Mouse (Mus musculus) activated CD4-positive, CD25-positive, alpha-beta regulatory T cell, adult 4 months (primary cell): ENCODE results near the gene Ccl9. TPM values are rescaled to one million over a fixed set of nuclear protein-coding genes. Genes with fewer than 3 reads are reported as not detected.

Source experiments
- ATAC-seq: one replicate; pipeline ENCODE4 v1.8.0; 2017
- polyA plus RNA-seq, 2 experiments: library from polyadenylated mRNA; unstranded; fragments of 100-300 nt; shearing (Covaris generic); gene quantifications; one replicate each; pipeline ENCODE4 v1.2.1; 2017

Gene Ccl9
- polyA plus RNA-seq: under 1 TPM in 1 of 2 experiments, not detected in 1; 0.67 TPM

DNA sequence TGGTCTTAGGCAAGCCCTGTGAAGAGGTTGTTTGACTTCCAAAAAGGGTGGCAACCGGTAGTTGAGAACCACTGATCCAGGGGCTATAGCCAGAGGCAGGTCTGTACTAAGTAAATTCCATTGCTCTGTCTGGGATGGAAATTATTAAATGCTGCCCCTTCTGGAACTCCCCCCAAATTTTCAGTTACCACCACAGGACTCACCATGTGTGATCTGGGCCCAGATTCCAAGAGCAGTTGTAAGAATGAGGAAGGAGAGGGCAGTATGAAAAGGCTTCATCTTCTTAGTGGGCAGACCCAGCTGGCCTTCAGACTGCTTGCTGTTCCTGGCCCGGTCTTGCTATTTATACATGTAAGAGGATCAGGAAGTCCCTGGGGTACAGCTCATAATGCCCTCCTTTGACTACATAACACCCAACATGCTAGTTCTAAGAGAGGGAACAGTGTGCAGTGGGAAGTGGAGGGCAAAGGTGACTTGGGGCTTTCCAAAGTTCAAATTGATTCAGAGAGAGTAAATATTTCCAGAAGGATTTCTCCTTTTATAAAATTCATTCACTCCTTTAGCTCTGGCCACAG, at the start of gene Ccl9:
TSS of gene Ccl9 (minus strand) at position 451 of the 575 bp plus-strand sequence.
- ATAC-seq: no peak

GRCm38 (mm10) chr11:83623586-83623985, 45.1 kb upstream of the Ccl9 start:
- ATAC-seq: no peak

DNA sequence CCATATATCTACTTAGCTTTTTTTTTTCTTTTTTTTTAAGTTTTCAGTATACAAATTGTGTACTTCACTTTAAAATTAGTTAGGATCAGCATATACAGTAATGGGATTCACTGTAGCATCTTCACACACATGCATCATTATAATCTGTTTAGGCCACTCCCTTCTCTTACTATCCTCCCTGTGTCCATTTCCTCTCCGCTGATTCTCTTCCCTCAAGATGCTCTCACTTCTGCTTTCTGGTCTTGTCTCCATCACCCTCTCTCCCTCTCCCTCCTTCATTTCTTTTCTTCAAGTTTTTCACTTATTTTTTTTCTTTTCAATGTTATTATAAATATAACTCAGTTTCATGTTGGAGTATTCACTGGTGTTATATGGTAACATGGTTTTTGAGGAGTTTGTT, 40.6 kb upstream of the Ccl9 start:
- no peak for ATAC-seq

GRCm38 (mm10) chr11:83618238-83618637, 39.8 kb upstream of the Ccl9 start:
- no peak for ATAC-seq

GRCm38 (mm10) chr11:83616586-83616985, 38.1 kb upstream of the Ccl9 start:
- no peak for ATAC-seq

GRCm38 (mm10) chr11:83610900-83611299, 32.5 kb upstream of the Ccl9 start:
- no peak for ATAC-seq

- ATAC-seq: no peak
These were observed 28.0 kb upstream of the Ccl9 start for GRCm38 (mm10) chr11:83606396-83606795.

DNA sequence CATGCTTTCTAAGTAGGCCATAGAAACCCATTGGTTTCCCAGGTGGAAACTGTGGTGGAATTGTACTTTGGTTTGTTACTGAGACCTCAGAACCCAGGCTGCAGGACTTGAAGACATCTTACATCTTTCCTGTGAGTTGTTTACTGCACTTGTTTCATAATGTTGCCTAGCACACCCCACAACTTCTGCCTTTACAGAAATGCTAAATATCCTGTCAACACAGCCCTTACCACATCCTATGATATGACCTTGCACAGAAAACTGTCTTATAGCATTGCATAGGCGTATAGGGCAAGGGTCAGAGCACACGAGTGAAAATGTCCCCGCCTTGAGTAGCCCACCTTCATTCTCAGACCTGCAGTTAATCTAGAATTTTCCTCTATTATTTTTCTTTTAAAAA, 27.1 kb upstream of the Ccl9 start:
- no peak for ATAC-seq

DNA sequence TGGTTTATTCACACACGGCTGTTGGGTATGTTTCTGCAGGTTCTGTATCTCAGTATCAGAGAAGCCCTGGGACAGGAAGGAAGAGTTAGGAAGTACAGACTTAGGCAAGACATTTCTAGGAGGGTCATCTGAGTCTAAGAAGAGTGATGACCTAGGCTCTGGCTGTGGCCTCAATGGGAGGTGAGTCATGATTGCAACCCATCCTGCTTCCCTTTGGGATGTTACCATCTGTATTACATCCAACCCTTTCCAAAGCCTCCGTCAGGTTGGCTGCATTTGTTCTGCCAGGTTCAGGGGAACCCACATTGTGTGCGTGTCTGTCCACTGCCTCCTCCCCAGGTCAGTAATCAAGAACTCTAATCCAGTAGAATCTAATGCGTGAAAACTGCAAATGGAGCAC, 26.3 kb upstream of the Ccl9 start:
- no peak for ATAC-seq

- ATAC-seq: no peak
These were observed 25.0 kb upstream of the Ccl9 start for GRCm38 (mm10) chr11:83603399-83603798.

- no peak for ATAC-seq
These were observed 22.1 kb upstream of the Ccl9 start for GRCm38 (mm10) chr11:83600576-83600975.

- ATAC-seq: no peak
These were observed 20.6 kb upstream of the Ccl9 start for GRCm38 (mm10) chr11:83598991-83599390.

DNA sequence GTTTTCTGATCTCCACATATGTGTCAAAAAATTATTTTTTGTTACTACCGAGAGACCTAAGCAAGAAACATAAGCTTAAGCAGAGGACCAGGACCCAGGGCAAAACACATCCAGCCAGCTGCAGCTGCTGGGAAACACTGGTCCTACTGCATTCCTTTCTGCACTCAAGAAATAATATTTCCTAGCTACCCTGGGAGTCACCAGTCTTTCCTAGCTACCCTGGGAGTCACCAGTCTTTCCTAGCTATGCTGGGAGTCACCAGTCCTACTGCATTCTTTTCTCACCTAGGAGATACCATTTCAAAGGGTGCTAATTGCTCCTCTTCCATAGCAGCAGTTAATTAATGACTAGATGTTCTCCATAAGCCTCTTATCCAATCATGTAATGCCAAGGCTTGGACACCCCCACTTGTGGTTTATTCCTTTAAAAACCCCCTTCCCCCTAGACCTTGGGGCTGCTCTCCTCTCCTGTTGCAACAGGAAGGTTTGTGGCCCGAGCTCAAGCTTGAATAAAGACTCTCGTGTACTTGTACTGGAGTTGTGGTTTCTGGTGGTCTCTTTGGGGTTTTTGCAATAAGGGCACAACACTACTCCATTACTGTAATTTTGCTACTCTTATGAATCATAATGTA, 19.9 kb upstream of the Ccl9 start:
- ATAC-seq: no peak

DNA sequence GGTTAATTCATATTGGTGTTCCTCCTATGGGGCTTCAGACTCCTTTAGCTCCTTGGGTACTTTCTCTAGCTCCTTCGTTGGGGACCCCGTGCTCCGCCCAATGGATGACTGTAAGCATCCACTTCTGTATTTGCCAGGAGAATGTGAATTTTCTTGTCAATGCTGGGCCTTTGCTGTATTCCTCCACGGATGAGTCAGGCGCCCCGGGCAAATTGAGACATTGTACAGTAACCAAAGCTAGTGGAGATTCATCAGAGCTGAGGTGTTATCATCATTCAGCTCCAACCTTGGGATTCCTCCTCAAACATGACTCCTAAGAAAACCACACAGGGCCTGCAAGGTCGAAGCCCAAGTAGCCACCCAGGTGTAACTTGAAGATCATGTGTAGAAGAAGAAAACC, 19.4 kb upstream of the Ccl9 start:
- no peak for ATAC-seq

DNA sequence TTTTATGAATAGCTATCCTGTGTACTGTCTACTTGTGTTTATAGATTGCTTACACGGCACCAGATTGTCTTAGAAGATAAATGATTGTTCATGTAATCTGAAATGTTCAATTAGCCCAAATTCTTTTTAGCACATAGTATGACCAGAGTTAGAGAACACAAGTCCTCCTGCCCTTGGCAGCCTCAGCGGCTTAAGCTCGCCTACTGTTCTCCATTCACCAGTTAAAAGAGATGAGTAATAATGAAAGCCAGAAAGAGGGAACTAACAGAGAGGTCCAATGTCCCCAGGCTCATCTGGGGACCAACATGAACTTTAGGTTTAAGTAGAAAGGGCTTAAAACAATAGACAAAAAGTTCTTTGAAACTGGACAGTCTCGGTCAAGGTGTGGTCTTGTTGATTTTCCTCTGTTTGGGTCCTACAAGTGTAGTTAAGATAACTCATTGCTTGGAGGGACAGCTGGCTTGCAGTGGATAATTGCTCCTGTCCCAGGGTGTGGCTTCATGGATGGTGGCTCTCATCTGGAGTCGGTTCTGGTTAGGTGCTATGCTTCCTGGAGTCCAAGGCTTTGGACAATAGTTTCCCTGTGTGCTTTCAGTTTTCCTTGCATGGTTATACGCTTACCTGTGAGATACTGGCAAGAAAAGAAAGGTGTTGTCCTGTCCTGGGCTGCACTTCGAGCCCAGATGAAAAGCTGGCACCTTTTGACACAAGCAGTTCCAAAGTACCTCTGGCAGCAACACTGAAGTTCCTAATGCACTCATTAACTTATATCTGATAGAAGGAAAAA, 17.4 kb upstream of the Ccl9 start:
- no peak for ATAC-seq

- ATAC-seq: no peak
These were observed 15.0 kb upstream of the Ccl9 start for GRCm38 (mm10) chr11:83593453-83593852.

DNA sequence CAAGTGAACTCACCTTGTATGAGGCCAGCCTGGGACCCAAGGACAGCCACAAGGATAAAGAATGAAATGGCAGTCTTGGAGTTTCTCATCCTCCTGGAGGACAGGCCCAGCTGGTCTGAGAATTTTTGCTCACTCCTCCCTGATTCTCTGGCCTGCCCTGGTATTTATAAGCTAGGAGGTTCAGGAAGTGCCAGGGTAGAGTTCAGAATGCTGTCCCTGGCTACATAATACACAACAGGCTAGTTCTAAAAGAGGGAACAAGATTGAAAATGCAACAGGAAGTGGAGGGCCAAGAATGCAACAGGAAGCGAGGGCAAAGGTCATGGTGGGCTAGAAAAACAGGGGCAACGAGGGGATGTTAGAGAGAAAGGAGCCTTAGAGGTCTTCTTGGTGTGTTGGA, 14.4 kb upstream of the Ccl9 start, which contains the start of gene Ccl6:
TSS of gene Ccl6 (minus strand) at position 235 of the 400 bp plus-strand sequence.
- ATAC-seq: no peak

GRCm38 (mm10) chr11:83584232-83584631, 5.8 kb upstream of the Ccl9 start:
- no peak for ATAC-seq

DNA sequence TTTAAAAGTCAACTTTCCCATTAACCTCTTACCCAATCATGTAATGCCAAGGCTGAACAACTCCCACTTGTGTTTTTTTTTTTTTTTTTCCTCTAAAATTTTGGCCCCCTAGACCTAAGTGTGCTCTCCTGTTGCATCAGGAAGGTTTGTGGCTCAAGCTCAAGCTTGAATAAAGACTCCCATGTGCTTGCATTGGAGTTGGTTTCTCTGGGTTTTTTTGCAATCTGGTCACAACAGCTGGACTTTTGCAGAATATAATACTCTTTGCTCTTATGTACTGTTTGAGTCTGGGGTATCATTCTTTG, 5.0 kb upstream of the Ccl9 start:
- ATAC-seq: no peak

GRCm38 (mm10) chr11:83582626-83583449, 4.4 kb upstream of the Ccl9 start:
- no peak for ATAC-seq

DNA sequence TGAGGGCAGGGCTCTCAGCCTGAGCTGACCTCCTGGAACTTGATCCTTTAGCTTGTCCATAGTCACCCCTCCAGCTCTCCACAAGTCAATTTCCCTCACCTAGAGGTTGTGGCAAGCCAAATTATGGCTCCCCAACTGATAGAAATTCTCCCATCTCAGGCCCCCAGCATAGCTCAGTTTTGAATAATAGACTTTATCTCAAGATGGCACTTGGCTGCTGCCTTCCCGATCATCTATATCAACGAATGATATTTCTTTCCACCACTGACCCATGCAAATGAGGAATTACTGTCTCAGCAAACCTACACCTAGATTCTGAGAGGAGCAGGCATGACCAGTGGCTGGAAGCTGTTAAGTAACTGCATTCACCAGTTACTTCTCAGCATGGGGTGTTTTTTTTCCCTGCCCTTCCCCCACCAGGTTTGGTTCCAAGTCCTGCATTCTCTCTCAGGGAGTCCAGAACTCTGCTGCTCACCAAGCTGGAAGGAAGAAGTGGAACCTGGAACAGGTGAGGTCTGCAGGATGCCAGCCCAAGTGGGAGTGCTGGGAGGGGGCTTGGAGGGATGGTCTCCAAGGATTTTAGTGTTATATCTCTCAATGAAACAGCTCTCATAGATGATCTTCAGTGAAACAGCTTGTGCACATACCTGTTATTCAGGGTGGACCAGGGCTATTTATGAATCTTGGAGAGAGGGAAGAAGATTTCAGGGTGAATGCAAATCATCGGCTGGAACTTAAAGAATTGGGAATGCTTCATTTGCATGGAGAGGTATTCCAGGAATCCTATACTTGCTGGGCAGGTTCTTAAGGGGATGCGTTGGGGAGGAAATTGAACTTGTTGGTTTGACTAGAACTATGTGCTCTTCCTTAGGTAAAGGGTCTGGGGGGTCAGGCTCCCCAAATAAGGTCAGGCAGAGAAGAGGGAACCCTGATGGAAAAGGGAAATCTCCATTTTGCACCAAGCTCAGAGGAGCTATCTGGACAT, 3.5 kb upstream of the Ccl9 start:
- no peak for ATAC-seq

DNA sequence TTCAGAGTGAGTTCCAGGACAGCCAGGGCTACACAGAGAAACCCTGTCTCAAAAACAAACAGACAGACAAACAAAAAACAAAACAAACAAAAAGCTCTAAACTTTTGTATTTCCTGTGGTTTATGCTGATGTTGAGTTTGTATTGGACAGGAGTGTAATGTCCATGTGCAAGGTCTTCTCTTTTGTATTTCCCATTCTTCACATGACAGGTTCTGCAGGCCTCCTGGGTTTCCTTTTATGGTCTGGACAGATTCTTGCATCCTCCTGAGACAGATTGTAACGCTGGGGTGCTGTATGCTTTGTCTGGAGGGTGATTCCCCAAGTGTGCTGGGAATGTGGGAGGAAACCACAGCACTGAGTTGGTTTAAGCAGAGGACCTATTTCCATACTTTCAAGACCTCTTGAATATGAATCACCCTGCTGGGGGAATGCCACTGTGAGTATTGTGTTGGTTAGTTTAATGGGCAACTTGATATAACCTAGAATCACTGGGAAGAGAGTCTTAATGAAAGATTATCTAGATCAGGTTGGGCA, 2.3 kb upstream of the Ccl9 start:
- no peak for ATAC-seq
